Mouse (Mus musculus): ENCODE measurements around the gene Wscd2. TPM values are rescaled to one million over a fixed set of nuclear protein-coding genes. Genes with fewer than 3 reads are reported as not detected.
"Not testable (repeated sequence)": the region's sequence is repeated elsewhere in the genome, so short reads cannot be mapped to it uniquely, and the experiment has no call there.

Wscd2 gene
- polyA plus RNA-seq, 3 experiments from 2014 or later: 1.7 to 2.5 (median 1.9) TPM

DNA sequence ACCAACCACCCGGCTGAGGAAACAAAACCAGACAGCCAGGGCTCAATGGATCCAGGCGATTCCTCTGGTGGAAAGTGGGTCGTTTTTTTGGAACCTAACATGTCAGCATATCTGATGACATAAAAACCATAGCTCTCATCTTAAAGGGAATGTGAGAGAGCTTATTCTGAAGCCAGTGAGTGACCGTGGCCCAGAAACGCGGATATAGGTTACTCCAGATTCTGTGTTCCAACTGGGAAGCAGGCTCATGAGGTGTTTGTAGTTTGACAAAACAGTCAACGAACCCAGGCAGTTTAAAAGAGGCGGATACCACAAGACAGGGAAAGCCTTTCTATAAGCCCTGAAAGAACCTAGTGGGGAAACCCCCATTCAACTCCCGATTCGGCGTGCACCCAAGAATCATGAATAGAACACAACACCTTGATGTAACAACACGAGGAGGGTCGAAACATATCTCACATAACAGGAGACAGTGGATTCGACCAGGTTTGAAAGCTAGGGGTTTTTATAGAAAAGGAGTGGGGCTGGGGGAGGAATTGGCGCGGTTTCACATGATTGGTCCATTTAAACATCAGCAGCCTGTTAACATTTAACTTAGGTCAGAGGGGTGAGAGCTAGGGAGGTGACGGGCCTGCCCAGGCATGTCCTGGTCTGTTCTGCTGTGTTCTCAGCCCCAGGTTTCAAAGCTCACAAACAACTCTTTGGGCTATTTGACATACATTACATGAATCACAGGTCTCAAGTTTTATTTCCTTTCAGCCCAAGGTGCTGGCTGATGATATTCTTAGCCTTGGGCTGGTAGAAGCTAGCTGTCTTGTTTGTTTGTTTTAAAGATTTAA is 95.7 kb downstream of the Wscd2 start:
- ATAC-seq: not testable (repeated sequence)

DNA sequence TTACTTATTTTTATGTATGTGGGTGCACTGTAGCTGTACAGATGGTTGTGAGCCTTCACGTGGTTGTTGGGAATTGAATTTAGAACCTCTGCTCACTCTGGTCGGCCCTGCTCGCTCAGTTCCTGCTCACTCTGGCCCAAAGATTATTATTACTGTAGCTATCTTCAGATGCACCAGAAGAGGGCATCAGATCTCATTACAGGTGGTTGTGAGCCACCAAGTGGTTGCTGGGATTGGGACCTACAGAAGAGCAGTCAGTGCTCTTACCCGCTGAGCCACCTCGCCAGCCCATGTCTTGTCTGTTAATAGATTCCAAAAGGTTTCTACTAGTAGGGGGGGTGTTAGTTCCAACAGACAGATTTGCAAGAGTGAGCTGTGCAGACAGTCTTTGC is 96.3 kb downstream of the Wscd2 start:
- ATAC-seq: not testable (repeated sequence)

DNA sequence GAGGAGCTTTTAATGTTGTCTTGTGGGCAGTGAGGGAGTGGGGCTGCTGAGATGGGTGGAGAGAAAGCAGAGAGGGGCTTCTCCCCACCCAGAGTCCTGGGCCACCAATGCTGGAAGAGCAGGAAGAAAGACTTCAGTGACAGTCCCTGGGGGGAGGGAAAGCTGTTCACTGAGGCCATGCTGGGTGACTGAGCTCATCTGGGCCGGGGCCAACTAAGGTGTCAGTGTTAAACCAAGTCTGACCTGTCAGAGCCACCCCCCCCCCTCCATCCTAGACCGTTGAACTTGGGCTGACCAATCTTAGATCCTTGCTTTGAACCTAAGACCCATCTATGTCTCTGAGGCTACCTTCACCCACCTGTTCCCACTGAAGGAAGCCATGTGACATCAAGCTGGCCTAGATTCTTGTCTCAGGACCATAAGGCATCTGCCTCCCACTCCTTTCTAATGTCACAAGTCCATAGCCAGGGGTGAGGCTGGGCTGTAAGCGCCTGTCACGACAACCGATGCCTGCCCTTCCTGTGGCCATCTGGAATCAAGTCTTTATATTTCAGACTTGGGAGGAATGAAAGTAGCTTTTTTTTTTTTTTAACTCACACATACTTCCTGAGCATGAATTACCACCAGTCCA is 100.0 kb downstream of the Wscd2 start:
- no peak for ATAC-seq

DNA sequence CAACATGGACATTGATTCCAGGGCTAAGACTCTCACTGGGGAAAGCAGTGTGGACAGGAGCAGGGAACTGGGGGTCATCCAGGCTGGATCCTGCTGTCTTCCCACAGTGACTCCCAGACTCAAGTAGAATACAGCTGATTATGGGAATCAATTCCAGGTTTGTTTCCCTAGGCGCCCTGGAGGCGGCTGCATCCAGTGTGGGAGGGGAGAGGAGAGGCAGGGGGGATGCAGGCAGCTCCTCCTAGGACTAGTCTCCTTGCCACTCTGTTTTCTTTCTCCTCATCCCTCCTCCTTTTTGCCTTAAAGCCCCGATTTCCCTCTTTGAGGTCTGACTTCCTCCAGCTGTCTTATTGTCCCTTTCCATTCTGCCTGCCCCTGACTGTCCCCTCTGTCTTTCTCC is 101.0 kb downstream of the Wscd2 start:
- ATAC-seq: no peak

DNA sequence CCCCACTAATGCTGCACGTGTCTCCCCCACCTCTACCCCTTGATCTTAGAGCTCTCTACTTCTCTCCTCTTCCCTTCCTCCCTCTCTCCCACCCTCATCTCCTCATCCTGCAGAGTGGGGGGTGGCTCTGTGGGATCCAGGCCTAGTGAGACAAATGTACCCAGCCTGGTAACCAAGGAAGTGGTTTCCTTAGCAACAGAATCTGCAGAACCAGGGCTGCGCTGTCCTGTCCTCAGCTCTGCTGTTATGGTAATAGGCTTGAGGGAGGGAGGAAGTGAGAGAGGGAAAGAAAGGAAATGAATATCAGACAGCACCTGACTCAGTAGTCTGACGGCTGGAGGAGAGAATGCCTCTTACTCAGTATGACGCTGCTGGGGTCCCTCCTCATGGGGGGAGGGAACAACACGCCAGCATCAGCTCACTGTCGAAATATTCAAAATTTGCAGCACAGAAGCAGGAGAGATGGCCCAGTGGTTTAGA is 101.7 kb downstream of the Wscd2 start:
- peak; percentile 38 for ATAC-seq

DNA sequence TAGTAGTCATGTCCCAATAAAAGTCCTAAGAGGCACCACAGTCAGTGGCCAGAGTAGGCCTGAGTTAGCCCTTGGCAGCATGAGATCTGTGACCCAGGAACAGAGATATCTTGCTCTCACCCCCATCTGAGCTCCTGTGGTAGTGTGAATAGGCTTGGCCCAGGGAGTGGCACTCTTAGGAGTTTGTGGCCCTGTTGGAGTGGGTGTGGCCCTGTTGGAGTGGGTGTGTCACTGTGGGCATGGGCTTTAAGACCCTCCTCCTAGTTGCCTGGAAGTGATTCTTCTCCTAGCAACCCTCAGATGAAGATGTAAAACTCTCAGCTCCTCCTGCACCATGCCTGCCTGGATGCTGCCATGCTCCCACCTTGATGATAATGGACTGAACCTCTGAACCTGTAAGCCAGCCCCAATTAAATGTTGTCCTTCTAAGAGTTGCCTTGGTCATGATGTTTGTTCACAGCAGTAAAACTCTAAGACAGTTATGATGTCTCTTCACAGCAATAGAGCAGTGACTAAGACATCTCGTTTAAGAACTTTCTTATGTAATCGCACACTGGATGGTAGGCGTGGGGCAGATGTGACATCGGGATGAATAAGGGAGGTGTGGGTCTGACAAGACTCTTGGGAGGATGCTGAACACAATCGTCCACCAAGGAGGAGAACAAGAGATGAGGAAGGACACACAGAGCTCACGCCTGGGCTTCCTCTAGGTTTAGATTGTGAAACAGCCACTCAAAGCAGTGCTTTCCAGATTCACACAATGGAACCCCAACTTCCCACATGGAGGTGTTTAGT is 104.0 kb downstream of the Wscd2 start:
- ATAC-seq: no peak

DNA sequence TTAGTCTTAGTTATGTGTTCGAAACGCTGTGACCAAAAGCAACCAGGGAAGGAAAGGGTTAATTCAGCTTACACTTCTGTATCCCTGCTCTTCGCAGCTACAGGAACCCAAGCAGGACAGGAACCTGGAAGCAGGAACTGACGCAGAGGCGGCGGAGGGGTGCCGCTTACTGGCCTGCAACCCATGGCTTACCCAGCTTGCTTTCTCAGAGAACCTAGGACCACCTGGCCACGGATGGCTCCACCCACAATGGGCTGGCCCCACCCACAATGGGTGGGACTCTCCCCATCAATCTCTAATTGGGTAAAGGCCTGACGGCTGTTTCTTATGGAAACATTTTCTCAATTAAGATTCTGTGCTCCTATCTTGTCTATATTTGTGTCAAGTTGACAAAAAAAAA is 106.1 kb downstream of the Wscd2 start:
- ATAC-seq: no peak

DNA sequence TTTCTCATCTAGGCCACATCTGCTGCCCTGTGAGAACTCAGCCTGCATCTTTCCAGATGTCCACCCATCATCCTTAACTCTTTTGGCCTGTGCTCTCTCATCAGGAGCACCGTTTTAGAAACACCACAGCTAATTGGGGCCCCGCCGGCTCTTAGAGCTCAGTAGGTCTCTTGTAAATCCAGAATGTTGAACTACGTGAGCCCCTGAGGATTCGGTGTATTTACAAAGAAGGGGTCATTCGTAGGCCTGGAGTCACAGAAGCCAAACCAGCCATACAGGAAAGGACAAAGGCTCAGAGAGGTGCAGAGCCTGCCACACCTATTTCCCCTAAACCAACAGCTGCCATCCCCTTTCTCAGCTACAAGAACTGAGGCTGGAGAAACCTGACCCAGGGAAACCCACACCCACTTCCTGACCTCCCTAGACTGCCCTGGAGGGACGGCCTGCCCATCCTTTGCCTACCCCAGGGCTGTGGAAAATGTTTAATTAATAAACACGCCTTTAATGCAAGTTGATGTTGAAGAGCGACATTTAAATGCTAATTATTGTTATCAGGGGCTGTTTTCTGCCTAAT is 106.7 kb downstream of the Wscd2 start:
- no peak for ATAC-seq

DNA sequence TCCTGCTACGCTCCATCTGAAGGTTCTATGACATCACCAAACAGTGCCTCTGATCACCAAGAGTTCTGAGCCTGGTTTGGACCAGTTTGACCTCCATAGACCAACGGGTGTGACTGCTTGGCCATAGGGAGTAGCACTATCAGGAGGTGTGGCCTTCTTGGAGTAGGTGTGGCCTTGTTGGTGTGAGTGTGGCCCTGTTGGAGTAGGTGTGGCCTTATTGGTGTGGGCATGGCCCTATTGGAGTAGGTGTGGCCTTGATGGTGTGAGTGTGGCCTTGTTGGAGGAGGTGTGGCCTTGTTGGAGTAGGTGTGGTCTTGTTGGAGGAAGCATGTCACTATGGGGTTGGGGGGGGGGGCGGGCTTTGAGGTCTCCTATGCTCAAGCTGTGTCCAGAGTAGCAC is 110.0 kb downstream of the Wscd2 start:
- ATAC-seq: no peak

DNA sequence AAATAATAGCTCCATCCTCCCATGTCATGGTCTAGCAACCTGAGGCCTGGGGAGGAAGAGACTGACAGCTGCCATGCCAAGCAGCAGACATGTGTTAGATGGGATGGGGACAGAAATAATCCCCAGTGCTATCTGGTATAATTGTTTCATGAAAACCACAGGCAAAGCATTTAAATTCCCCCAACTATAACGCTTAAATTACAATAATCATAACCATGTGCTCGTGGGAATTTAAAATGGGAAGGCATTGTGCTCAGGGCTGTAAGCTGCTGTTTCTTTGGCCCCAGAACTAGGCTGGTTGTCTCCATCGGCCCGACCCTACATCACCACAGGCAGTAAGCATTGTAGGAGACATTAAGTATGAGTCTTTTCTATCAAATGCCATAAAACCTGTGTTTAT is 110.7 kb downstream of the Wscd2 start:
- ATAC-seq: no peak

DNA sequence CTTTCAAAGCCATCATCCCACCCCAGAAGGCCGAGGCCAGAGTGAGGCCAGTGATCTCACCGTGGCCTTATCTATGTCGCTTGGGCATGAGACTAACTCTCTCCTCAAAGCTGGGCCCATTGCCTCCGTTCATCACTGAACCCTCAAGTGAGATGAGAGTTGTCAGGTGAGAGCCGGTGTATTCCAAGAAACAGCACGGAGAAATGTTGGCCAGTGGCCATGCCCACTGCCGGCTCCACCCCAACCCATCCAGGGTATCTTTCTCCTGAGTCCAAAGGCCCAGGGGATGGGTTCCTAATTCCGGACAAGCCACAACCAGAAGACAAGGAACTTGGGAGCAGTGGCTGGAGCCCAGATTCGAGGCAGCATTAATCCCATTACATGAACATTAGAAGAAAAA is 113.3 kb downstream of the Wscd2 start:
- ATAC-seq: no peak

DNA sequence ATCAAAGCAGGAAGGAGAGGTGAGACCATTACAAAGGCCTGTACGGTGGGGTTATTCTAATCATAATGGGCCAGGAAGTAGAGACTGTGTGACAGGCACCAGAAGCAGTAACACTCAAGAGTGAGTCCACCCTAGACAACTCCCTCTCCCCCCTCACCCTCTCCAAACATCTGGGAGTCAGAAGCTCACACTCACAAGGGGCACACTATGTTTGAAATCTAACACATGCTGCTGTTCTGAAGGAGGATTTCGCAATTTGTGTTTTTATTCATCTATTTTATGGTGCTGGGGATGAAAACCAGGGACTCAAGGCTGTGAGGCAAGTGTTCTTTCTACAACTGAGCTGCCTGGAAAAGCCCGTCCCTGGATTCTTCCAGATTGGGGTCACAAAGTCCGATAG is 114.6 kb downstream of the Wscd2 start:
- no peak for ATAC-seq

DNA sequence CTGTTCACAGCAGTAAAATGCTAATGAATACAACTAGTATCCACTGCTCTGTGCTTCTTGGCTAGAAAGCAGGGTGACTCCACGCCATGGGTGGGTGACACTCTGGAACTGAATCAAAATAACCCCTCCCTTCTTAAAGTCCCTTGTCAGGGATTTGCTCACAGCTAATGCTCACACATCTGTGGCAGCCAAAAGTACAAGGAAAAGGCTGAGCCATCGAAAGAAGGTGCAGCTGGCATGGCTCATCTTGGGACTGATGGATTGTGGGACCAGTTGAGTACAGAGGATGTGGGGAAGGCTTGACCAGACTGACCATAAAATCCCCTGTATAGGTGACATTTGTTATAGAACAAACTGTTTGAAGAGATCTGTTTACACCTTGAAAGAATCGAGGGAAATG is 116.0 kb downstream of the Wscd2 start:
- ATAC-seq: no peak

DNA sequence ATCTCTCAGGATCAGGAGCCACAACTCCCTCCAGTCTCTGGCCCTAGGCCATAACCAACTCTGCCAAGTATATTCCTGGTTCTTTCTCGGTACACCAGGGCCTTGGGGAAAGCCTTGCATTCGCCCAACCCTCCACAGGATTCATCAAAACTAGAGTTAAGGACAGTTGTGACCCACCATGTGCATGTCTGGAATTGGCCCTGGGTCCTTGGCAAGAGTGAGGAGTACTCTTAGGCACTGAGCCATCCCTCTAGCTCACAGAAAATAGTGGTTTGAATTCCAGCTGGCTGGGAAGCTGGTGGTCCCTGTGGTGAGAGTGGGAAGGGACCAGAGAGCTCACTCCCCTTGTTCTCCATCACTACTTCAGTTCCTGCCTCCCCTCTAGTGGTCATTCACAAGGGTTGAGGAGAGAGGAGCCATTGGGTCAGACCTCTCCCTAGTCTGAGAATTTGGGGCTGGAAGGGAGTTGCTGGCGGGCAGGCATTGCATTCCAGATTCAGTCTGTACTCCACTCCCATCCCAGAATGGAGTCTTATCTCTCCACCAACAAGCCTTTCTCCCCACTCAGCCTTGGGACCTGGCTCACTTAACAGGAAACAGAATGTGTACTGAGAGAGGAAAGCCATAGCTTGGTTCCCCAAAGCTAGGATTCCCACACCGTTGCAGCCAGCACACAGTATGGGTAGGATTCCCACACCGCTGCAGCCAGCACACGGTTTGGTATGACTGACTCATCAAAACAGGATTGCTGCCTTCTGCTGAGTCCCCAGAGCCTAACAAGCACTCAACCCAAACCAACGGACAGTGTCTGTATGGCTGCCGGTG is 117.0 kb downstream of the Wscd2 start:
- no peak for ATAC-seq

DNA sequence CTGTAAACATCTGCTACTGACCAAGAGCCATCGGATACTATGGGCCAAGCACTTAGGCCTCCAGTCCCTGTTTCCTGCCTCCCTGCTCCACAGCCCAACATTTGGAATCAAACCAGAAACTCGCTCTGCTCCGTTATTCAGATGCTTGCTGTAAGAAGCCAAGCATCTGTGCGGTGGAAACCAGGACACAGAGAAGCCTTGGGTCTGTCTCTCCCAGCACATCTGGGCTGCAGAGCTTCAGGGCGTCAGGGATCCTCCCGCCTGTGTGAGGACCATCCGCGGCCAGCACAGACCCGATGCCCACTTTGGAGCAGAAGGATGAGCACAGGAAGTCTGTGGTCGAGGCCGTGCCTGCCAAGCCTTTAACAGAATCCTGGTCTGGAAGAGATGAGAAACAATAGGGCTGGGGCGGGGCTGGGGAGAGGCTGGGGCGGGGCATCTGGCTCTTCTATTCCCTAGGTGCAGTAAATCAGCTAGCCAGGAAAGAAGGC is 117.9 kb downstream of the Wscd2 start:
- ATAC-seq: no peak

DNA sequence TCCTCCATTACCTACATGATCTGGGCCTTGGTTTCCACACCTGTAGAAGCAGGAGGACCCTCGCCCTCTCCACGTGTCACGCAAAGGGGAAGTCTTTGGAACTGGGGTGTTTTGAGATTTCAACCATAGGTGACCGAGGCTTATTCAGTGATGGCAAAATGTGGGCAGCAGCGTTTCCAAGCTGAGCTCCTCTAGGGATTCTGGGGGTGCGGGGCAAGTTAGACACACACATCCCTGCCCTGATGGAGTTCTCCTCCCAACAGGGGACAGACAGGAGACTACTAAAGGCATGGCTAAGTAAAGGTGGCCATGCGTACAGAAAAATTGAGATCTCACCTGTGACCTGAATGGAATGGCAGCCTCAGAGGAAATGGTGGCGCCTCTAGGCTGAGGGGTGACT is 118.4 kb downstream of the Wscd2 start:
- ATAC-seq: no peak

DNA sequence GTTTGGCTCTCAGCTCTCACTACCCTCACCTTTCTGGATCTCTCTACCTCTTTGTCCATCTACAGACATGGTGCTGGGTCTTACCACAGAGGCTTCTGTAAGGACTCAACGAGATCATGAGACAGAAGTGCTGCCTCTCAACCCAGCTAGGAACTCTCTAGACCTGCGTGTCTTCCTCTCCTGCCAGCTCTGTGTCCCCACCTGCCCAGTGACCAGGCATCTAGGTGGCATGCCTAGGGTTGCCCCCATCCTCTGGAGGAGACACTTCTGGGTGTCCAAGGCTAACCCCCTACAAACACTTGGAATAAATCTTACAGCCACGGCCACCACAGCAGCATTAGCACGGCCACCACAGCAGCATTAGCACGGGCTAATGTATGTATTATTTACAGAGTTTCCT is 119.8 kb downstream of the Wscd2 start:
- no peak for ATAC-seq

DNA sequence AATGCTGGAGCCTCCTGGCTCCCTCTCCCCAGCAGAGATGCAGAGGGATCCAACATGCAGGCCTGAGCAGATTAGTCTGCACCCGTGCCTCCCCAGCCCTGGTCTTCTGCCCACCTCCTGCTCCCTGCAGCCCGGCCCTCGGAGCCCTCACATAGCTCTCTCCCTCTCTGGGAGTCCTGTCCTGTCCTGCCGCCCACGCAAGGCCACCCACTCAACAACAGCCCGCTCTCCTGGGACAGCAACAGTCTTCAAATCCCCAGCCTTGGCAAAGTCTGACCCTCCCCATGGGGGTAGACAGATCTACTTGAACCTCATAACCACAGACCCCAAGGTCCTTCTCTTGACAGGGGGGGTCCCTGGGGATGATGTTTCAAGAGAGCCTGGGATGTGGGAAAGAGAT is 120.4 kb downstream of the Wscd2 start:
- no peak for ATAC-seq

DNA sequence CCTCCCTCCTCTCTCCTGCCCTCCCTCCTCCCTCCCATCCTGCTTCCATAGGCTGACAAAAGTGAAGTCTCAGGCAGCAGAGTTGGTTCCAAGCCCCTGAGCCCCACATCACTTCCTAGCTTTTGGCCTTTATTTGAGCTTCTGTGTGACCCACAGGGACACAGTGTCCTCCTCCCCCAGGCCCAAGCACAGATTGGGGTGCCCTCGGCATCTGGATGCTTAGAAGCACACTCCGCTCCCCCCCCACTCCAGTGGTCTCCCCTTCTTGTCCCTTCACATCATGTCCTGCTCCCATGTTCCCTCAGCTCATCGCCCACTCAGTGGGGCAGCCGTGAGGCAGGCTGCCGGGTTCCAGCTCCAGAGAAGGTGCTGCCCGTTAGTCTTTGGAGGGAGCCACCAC is 121.0 kb downstream of the Wscd2 start:
- no peak for ATAC-seq

DNA sequence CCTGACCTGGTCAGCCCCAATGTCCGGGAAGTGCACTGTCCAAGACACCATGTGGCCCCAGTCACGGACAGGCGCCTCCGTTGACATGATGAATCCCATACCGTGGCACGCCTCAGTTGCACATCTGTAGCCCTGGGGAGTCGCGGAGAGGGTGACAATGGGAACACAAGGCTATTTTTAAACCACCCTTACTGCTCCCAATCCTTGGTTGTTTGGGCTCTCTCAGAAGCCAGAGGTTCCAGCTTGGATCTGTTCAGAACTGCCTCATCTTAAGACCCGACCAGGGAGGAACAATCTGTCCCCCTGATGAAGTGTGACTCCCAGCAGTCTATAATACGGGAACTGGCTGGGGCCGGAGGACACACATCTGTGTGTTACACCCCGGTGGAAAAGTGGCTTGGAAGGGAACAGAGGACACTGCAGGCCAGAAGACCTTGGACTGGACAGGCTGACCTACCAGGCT is 121.7 kb downstream of the Wscd2 start:
- ATAC-seq: no peak

DNA sequence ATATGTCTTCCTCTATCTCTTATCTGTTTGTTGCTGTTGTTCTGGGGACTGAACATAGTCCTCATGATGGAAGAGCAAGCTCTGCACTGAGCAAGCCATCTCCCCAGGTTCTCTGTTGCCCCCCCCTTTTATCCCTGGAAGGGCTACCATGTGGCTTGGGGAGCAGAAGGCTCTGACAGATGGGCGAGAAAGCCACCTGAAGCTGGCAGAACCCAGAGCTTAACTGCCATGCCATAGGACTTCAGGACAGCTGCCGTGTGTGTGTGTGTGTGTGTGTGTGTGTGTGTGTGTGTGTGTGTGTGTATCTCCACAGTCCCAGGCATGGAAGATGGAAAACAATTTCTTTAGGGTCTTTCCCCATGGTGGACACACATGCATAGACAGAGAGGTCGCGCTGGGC is 128.6 kb downstream of the Wscd2 start:
- no peak for ATAC-seq

DNA sequence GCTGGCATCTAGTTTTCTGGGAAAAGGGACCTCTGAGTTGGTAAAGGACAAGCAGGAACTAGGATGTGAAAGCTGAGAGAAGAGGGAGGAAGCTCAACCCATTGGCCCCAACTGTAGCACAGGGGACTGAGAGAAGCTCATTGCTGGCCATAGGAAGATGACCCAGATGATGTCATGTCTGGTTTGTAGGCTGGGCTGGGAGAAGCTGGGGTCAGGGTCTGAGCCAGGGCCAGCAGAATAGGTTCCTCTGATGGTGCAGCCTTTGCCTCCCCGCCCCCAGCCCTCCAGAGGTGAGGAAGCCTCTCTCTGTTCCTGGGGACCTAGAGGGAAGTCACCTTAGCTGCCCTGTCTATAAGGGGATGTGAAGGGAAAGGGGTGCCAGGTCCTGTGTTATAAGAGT is 129.0 kb downstream of the Wscd2 start:
- ATAC-seq: no peak

Data from inflammation-experienced regulatory T-cells, adult 6 months (primary cell).